Mouse (Mus musculus): ENCODE data around the gene Tmcc3.

DNA sequence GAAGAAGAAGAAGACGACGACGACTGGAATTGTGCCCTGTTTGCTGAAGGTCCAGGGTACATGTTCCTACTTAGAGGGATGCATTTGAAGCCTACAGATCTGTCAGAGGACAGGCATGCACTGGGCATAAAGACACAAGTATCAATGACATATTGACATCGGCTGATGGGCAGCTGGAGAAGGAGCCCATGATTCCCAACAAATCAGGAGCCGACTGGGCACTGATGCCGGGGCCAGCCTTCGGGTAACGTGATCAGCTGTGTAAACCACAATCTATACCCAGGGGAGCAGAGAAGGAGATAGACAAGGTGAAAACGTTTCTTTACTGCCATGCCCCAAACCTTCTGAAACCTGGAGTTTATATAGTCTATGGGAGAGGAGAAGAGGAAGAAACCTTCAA is 313.3 kb downstream of the Tmcc3 start:
- TF ChIP-seq CTCF (IDR thresholded peaks at IDR 0.05; ENCODE audit: low read depth, low read length) (no peak), POLR2A (IDR thresholded peaks at IDR 0.05; ENCODE audit: insufficient read depth, low read length) (no peak)

Measured in ES-Bruce4 (cell line).